Mouse (Mus musculus): Measurements from ENCODE around the gene Ppp2r5d.

Ppp2r5d gene

DNA sequence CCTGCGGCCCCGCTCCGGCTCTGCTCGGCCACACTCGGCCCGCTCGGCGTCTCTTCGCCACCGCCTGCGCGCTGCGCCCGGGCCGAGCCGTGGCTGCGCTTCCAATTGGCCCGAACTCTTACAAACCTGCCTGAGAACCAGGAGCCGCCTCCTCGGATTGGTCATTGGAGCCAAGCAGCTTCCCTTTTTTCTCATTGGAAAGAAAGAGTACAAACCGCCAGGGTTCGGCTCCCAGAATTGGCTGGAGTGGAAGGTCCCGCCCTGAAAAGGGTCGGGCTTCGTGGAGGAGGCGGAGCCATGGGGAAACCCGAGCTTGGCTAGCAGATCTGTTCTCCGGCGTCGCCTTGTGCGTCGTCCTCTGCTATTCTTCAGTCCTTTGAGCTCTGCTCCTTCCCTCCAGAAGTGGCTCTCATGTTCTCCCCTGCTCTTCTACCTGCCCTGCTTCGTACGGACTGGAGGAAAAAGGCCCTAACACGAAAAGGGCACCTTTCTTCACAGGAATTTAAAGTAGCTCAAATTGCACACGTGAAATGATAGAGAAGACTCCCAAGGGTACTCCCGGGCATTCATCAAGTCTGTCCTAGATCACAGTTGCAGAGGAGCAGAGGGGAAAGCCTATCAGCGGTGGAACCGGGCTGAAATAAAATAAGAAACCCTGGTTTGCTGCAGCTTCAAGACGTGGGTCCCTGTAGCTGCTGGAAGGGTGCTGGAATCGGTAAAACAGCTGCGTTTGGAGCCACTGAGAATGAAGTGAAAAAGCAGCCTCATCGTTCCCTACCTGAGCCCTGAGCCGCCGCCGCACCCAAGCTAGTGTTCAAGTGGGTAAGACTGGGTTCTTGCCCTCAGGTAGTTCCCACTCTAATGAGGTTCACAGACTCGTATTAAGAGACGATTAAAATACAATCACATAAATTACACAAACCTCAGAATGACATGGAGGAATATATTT, at the start of gene Ppp2r5d:
Ppp2r5d (minus strand) TSS at position 225 of the 949 bp plus-strand sequence.
- in situ Hi-C loops (cut with MboI, MseI): no loop called here

- in situ Hi-C loops (cut with MboI, MseI): no loop called here
These were observed 47.1 kb upstream of the Ppp2r5d start, which contains the start of gene Cnpy3 for GRCm38 (mm10) chr17:46751794-46752556. TSS of gene Cnpy3 (minus strand) at chr17:46752214.

- in situ Hi-C loops (cut with MboI, MseI): no loop called here
These were observed 46.3 kb upstream of the Ppp2r5d start for GRCm38 (mm10) chr17:46751056-46751793.

DNA sequence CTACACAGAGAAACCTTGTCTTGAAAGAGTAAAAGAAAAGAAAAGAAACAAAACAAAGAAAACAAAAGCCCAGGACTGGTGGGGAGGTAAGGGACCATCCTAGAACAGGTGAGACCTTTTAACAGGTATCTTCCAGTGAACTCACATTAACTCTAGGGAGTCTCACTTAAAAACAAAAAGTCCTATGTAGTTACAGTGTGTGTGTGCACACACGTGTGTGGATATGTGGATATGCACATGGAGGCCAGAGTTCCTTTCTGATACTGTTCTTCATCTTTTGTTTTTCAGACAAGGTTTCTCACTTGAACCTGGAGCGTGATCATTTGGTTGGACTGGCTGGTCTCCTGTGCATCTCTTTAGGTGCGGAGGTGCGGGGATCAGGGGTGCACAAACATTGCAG, 45.7 kb upstream of the Ppp2r5d start:
- in situ Hi-C loops (cut with MboI, MseI): no loop called here

DNA sequence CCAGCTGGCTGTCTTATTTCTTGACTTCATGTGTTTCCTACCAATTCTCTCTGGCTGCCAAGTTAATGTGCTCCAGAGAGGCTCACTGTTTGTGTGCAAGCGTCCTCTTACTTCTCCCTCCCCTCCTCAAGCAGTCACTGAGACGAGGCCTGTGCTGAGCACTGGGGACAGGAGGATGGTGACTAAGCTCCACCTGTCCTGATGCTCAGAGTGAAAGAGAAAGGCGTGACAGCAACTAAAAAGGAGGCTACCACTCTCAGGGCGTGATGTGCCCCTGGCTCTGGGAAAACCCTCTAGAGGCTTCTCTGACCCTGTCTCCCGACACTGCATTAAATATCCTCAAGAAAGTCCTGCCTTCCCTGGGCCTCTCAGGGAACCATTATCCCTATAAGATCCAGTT, 44.4 kb upstream of the Ppp2r5d start:
- in situ Hi-C loops (cut with MboI, MseI): no loop called here

DNA sequence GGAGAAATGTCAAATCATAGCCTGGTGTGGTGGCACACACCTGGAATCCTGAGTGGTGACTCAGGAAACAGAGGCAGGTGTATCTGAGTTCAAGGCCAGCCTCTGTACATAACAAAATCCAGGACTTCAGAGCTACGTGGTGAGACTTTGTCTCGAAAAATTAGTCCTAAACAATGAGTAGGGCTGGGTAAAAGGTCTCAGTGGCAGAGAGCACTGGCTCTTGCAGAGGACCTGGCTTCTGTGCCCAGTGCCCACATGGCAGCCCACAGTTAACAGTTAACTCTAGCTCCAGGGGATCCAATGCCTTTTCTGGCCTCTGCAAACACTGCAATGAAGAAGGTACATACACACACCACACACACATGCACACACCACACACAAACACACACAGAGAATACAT, 42.9 kb upstream of the Ppp2r5d start:
- in situ Hi-C loops (cut with MboI, MseI): no loop called here

- in situ Hi-C loops (cut with MboI, MseI): no loop called here
These were observed 42.3 kb upstream of the Ppp2r5d start for GRCm38 (mm10) chr17:46747234-46747633.

DNA sequence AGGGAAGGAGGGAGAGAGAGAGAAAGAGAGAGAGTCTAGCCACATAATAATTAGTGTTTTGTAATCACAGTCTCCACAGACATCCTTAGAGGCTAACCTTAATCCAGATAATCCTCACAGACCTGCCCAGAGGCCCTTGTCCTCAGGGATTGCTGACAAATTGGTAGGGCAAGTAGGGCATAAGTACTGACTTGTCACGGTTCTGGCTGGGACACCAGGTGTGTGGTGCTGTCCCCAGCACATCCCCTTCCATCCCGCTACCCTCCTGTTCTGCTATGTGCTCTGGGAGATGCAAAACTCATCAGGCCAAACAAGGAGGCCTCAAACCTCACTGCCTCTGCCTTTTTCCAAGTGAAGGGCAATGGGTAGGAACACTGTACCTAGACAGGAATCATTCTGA, 40.6 kb upstream of the Ppp2r5d start:
- in situ Hi-C loops (cut with MboI, MseI): no loop called here

DNA sequence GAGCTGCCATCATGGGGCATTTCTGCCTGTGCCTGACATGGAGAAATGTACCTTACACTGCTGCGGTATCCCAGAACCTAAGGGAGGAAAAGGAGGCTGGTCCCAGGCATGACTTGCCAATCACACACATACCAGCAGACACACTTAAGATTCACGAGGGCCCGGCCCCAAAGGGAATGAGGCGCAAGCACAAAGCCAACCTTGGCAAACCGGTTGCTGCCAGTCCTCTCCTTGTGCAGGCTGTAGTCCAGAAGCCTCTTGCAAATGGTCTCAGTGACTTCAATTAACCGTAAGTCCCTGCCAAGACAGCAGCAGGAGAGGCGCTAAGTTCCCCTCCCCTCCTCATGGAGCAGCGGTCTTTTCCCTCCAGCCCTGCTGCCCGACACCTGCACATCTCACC, 38.1 kb upstream of the Ppp2r5d start:
- in situ Hi-C loops (cut with MboI, MseI): no loop called here

DNA sequence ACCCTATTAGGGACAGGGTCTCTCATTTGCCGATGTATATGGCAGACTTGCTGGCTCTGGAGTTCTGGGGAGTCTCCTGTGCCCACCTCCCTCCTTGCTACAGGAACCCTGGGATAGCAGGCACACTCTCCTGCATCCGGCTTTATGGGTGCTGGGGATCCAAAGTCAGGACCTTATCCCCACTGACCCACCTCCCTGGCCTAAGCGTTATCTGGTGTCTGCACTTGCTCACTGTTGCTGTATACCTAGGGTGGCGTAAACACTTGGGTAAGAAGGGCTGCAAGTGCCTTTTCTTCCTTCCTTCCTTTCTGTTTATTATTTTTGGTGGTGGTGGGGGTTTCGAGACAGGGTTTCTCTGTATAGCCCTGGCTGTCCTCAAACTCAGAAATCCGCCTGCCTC, 36.4 kb upstream of the Ppp2r5d start:
- in situ Hi-C loops (cut with MboI, MseI): no loop called here

- in situ Hi-C loops (cut with MboI, MseI): no loop called here
These were observed 31.2 kb upstream of the Ppp2r5d start for GRCm38 (mm10) chr17:46736160-46736559.

- in situ Hi-C loops (cut with MboI, MseI): no loop called here
These were observed 30.4 kb upstream of the Ppp2r5d start for GRCm38 (mm10) chr17:46735287-46735686.

DNA sequence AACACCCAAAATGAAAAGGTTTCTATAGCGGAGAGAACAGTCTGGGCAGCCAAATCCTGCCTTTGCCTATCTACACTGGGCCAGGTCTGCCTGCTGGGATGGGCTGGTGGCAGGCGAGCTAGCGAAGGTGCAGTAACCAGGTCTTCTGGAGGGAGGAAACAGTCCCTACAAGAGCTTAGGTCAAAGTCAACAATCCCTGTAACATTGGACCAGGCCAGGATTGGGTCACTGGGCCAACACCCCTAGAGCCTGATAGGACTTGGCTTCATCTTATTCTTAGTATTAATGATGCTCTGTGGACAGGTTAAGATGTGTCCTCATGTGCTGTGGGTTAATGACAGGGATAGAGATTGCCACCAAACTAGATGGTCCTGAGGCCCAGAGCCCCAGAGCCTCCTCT, 29.1 kb upstream of the Ppp2r5d start:
- in situ Hi-C loops (cut with MboI, MseI): no loop called here

GRCm38 (mm10) chr17:46728904-46729318, 24.0 kb upstream of the Ppp2r5d start, which contains the start of gene Gnmt:
TSS of gene Gnmt (minus strand) at chr17:46729168.
- in situ Hi-C loops (cut with MboI, MseI): no loop called here

GRCm38 (mm10) chr17:46728496-46728895, 23.6 kb upstream of the Ppp2r5d start:
- in situ Hi-C loops (cut with MboI, MseI): no loop called here

DNA sequence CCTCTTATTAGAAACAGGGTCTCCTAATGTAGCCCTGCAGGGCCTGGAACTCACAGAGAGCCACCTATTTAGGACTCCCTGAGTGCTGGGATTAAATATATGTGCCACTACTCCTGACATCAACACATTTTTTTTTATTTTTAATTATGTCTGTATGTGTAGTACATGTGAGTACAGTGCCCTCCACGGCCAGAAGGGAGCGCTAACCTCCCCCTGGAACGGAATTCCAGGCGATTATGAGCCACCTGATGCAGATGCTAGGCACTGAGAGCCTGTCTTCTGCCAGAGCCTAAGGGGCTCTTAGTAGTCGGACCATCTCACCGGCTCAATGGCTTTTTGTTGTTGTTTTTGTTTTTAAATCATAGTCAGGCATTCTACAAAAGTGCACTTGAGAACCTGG, 23.1 kb upstream of the Ppp2r5d start:
- in situ Hi-C loops (cut with MboI, MseI): no loop called here

GRCm38 (mm10) chr17:46727271-46727670, 22.4 kb upstream of the Ppp2r5d start:
- in situ Hi-C loops (cut with MboI, MseI): no loop called here

DNA sequence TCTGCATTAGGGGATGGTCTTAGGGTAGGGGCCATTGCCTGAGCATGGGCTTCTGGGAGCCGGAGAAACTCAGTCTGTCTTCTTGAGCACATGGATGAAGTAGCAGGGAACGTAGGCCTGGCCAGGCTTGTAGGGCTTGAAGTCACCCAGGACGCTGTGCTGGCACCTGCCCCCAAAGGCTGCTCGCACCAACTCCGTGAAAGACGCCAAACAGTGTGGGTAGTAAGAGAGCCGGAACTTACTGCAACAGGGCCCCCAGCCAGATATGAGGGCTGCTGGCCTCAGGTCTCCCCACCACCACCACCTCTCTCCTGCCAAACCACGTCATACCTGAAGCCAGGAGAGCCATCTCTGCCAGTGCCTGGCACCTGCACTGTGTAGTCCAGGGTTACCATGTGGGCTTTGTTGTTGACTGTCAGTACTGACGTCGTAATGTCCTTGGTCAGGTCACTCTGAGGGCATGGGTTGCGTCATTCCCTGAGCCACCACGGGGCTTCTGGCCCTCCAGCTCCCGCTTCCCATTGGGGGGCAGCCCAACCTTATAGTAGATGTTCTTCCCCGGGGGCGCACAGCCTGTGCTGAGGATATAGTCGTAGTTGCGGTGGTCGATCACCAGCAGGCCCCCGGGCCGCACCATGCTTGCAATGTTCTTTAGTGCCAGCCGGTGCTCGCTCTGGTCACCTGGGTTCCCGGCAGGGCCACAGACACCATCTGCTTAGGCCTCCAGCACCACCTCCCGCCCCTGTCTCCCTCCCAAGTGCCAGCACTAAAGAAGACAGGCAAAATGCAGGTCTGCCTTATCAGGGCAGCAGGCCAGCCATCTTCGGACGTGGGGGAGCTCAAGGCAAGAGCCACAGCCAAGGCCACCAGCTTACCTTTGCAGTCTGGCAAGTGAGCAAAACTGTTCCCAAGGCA, 21.1 kb upstream of the Ppp2r5d start:
- in situ Hi-C loops (cut with MboI, MseI): no loop called here

- in situ Hi-C loops (cut with MboI, MseI): no loop called here
These were observed 20.4 kb upstream of the Ppp2r5d start for GRCm38 (mm10) chr17:46725273-46725672.

- in situ Hi-C loops (cut with MboI, MseI): no loop called here
These were observed 19.7 kb upstream of the Ppp2r5d start for GRCm38 (mm10) chr17:46724477-46725084.

Data from T-helper 1 cell (primary cell).